Mouse (Mus musculus) skeletal muscle tissue, postnatal 0 days (tissue): ENCODE data around the gene Dnajb6. TPM values are rescaled to one million over a fixed set of nuclear protein-coding genes. Genes with fewer than 3 reads are reported as not detected.

Experiments
- polyA plus RNA-seq: library from polyadenylated mRNA; unstranded; fragments of >200 nt; fragmentation: Nextera tagmentation; extraction: Ambion mirVana; gene quantifications from 2 replicates; pipeline ENCODE4 v1.2.1, GENCODE M21; 2015

Gene Dnajb6
- polyA plus RNA-seq = 98.1 and 109 TPM in 2 replicates

DNA sequence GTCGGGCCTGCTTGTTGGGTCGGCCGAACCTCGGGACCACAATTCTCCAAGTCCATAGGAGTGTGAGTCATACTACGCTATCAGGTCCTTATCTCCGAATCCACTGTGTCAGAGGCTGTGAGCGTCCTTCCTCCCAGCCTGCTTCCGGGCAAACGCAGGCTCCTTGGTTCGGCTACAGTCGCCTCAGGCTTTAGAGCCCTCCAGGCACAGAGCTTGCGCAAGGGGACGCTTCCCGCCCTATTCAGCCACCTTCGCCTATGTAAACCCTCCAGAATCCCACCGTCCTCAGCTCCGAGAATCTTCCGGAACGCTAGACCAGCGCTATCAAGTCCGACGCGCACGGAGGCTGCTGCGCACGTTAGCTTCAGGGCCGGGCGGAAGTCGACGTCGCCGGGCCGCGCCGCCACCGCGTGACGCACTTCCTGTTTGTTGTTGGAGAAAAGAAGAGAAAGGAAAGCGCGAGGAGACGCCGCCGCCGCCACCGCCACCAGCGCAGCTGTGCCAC lies at the start of gene Dnajb6, which contains the start of gene Gm5129:
TSS of gene Dnajb6 (plus strand) at position 132 of the 505 bp plus-strand sequence.
TSS of gene Gm5129 (minus strand) at position 380 of the 505 bp plus-strand sequence.

Other genes with a start within 250 kb of the Dnajb6 start
- gene Ube3c, start 166.4 kb upstream of the Dnajb6 start, polyA plus RNA-seq = 14.5 and 16.3 TPM in 2 replicates
- not detected in 2 replicates for gene Gm5129, start 248 bp downstream of the Dnajb6 start, polyA plus RNA-seq